Comparison of ENCODE assay signal across 19 mouse cellular contexts in genomic region chr15:79023366-79023765, GRCm38 (mm10). TPM values are rescaled to one million over a fixed set of nuclear protein-coding genes. Genes with fewer than 3 reads are reported as not detected.
DNase-seq lines count a peak whose midpoint lies in the region; ATAC-seq and TF ChIP-seq lines count a peak whose summit lies in the region.
"Had no signal": no experiment of that assay in that cellular context is flagged by ENCODE, and none has a peak within 500 bp of the region (broad histone marks: within the 10 kb centered on the region; RNA-seq: fewer than 3 reads in every experiment).

No protein-coding gene starts in this region.

- H3K27ac ChIP-seq in forebrain, embryonic 12.5 days: no peak overlapping the region
- H3K27ac ChIP-seq in forebrain, embryonic 13.5 days: no peak overlapping the region
- no peak overlapping the region for H3K27ac ChIP-seq in midbrain, embryonic 12.5 days (replicated peaks)
- no peak overlapping the region for H3K27ac ChIP-seq in midbrain, postnatal 0 days (ENCODE audit: low read depth, low read length)
- H3K27ac ChIP-seq in limb, embryonic 10.5 days: 0 out of 2 replicates have a peak overlapping the region, but pooled peaks have one; percentile 33
- H3K27ac ChIP-seq: embryonic facial prominence, embryonic 12.5 days; gastrocnemius, adult 2 months; hindbrain, embryonic 14.5 days had no signal

- H3K27me3 ChIP-seq in forebrain, embryonic 12.5 days: peaks cover 18% of the 10 kb centered on the region; the same call in 1 of the 2 replicates
- no peaks in the 10 kb centered on the region for H3K27me3 ChIP-seq in forebrain, embryonic 13.5 days
- H3K27me3 ChIP-seq in midbrain, embryonic 12.5 days: peaks cover 25% of the 10 kb centered on the region; the same call in 1 of the 2 replicates
- no peaks in the 10 kb centered on the region for H3K27me3 ChIP-seq in midbrain, postnatal 0 days (ENCODE audit: insufficient read depth, low read length)
- 0 out of 2 replicates have a peak, but pooled peaks cover 10% of the 10 kb centered on the region for H3K27me3 ChIP-seq in limb, embryonic 10.5 days (ENCODE audit: low read depth, poor library complexity, severe bottlenecking)
- H3K27me3 ChIP-seq: embryonic facial prominence, embryonic 12.5 days had no signal

- ATAC-seq in forebrain, embryonic 12.5 days (ENCODE audit: low FRiP score): no peak
- no peak for ATAC-seq in forebrain, embryonic 13.5 days
- no peak for ATAC-seq in midbrain, embryonic 12.5 days (ENCODE audit: low FRiP score, low read depth)
- no peak for ATAC-seq in midbrain, postnatal 0 days (ENCODE audit: low FRiP score)
- ATAC-seq: forebrain, embryonic 14.5 days had no signal

- H3K4me2 ChIP-seq in forebrain, embryonic 12.5 days: no peak overlapping the region
- no peak overlapping the region for H3K4me2 ChIP-seq in forebrain, embryonic 13.5 days
- no peak overlapping the region for H3K4me2 ChIP-seq in midbrain, embryonic 12.5 days (replicated peaks)
- H3K4me2 ChIP-seq in midbrain, postnatal 0 days (ENCODE audit: low read depth, low read length, poor library complexity, severe bottlenecking): no peak overlapping the region
- H3K4me2 ChIP-seq: embryonic facial prominence, embryonic 12.5 days; hindbrain, embryonic 14.5 days had no signal

- H3K36me3 ChIP-seq in forebrain, embryonic 12.5 days (replicated peaks): no peaks in the 10 kb centered on the region
- no peaks in the 10 kb centered on the region for H3K36me3 ChIP-seq in forebrain, embryonic 13.5 days (ENCODE audit: poor library complexity, severe bottlenecking)
- no peaks in the 10 kb centered on the region for H3K36me3 ChIP-seq in midbrain, embryonic 12.5 days
- H3K36me3 ChIP-seq in midbrain, postnatal 0 days (ENCODE audit: insufficient read depth, low read length): no peaks in the 10 kb centered on the region
- no peaks in the 10 kb centered on the region for H3K36me3 ChIP-seq in limb, embryonic 10.5 days
- H3K36me3 ChIP-seq: embryonic facial prominence, embryonic 12.5 days had no signal

- no peak for TF ChIP-seq CTCF in midbrain, postnatal 0 days (IDR thresholded peaks at IDR 0.05)

- peak overlapping the region; percentile 21; the same call in 1 of the 2 replicates for H3K9ac ChIP-seq in forebrain, embryonic 12.5 days
- H3K9ac ChIP-seq in forebrain, embryonic 13.5 days: no peak overlapping the region
- H3K9ac ChIP-seq in midbrain, embryonic 12.5 days (replicated peaks): 0 out of 2 replicates have a peak overlapping the region, but pooled peaks have one; percentile 4
- H3K9ac ChIP-seq in midbrain, postnatal 0 days (replicated peaks; ENCODE audit: low read length, poor library complexity, severe bottlenecking): no peak overlapping the region
- H3K9ac ChIP-seq: embryonic facial prominence, embryonic 12.5 days; hindbrain, embryonic 14.5 days had no signal

- peaks cover 28% of the 10 kb centered on the region for H3K4me1 ChIP-seq in forebrain, embryonic 12.5 days
- peaks cover 26% of the 10 kb centered on the region for H3K4me1 ChIP-seq in forebrain, embryonic 13.5 days
- peaks cover 22% of the 10 kb centered on the region for H3K4me1 ChIP-seq in midbrain, embryonic 12.5 days
- peaks cover 3% of the 10 kb centered on the region; the same call in 1 of the 2 replicates for H3K4me1 ChIP-seq in midbrain, postnatal 0 days (ENCODE audit: insufficient read depth, low read length)
- H3K4me1 ChIP-seq in limb, embryonic 10.5 days: peaks cover 54% of the 10 kb centered on the region

- no peak overlapping the region for H3K4me3 ChIP-seq in forebrain, embryonic 12.5 days (replicated peaks)
- H3K4me3 ChIP-seq in forebrain, embryonic 13.5 days: no peak overlapping the region
- no peak overlapping the region for H3K4me3 ChIP-seq in midbrain, embryonic 12.5 days
- no peak overlapping the region for H3K4me3 ChIP-seq in midbrain, postnatal 0 days (ENCODE audit: low read depth, low read length)
- H3K4me3 ChIP-seq in limb, embryonic 10.5 days: no peak overlapping the region
- H3K4me3 ChIP-seq: embryonic facial prominence, embryonic 12.5 days; gastrocnemius, adult 2 months had no signal

- H3K9me3 ChIP-seq in forebrain, embryonic 12.5 days: no peaks in the 10 kb centered on the region
- H3K9me3 ChIP-seq in forebrain, embryonic 13.5 days (replicated peaks): no peaks in the 10 kb centered on the region
- H3K9me3 ChIP-seq in midbrain, embryonic 12.5 days: no peaks in the 10 kb centered on the region
- H3K9me3 ChIP-seq in midbrain, postnatal 0 days (ENCODE audit: low read length): no peaks in the 10 kb centered on the region
- H3K9me3 ChIP-seq in limb, embryonic 10.5 days (replicated peaks): no peaks in the 10 kb centered on the region
- H3K9me3 ChIP-seq: embryonic facial prominence, embryonic 12.5 days had no signal

- WGBS in forebrain, embryonic 12.5 days: 55% methylated on average over 1 of the region's 1 CpGs
- WGBS in forebrain, embryonic 13.5 days: 63% methylated on average over 1 of the region's 1 CpGs
- WGBS in midbrain, embryonic 12.5 days: 56% methylated on average over 1 of the region's 1 CpGs
- WGBS in midbrain, postnatal 0 days: 67% methylated on average over 1 of the region's 1 CpGs
- WGBS in limb, embryonic 10.5 days: 53% methylated on average over 1 of the region's 1 CpGs

- DNase-seq in kidney, postnatal 25 days: peak; percentile 30 to 61
- DNase-seq in kidney, postnatal 14 days: no peak
- no peak for DNase-seq in midbrain, postnatal 0 days (ENCODE audit: low spot score)
- no peak for DNase-seq in limb, embryonic 10.5 days (ENCODE audit: low spot score)
- DNase-seq in urinary bladder, postnatal 36 days (ENCODE audit: low spot score in 2 of 2): no peak
- DNase-seq: cerebellum, adult 11 months; cerebellum, adult 8-10 months; embryo, embryonic 11 days; gastrocnemius, adult 2 months; gastrocnemius, postnatal 25 days; heart, postnatal 10 days had no signal

RNA-seq across cellular contexts. Expression of gene H1f0, which starts 4.9 kb away (rescaled TPM):
- 638 and 696 TPM in 2 replicates for polyA plus RNA-seq in forebrain, embryonic 12.5 days (2016; fragmentation: Nextera tagmentation; extraction: Ambion mirVana)
- 546 and 569 TPM in 2 replicates for polyA plus RNA-seq in forebrain, embryonic 13.5 days (2015; fragmentation: Nextera tagmentation; extraction: Ambion mirVana)
- polyA plus RNA-seq in midbrain, embryonic 12.5 days (2016; fragmentation: Nextera tagmentation; extraction: Ambion mirVana): 547 and 575 TPM in 2 replicates
- total RNA-seq in midbrain, postnatal 0 days (2014; rRNA removed): 132 and 136 TPM in 2 replicates
- 135 and 144 TPM in 2 replicates for polyA plus RNA-seq in midbrain, postnatal 0 days (2015; fragmentation: Nextera tagmentation; extraction: Ambion mirVana)
- polyA plus RNA-seq in limb, embryonic 10.5 days (2016; fragmentation: Nextera tagmentation; extraction: Ambion mirVana): 330 and 448 TPM in 2 replicates

RNA-seq across cellular contexts. Expression of gene Galr3, which starts 18.3 kb away (rescaled TPM):
- polyA plus RNA-seq in forebrain, embryonic 12.5 days (2016; fragmentation: Nextera tagmentation; extraction: Ambion mirVana): not detected in 2 replicates
- polyA plus RNA-seq in forebrain, embryonic 13.5 days (2015; fragmentation: Nextera tagmentation; extraction: Ambion mirVana): not detected in 2 replicates
- not detected in 2 replicates for polyA plus RNA-seq in midbrain, embryonic 12.5 days (2016; fragmentation: Nextera tagmentation; extraction: Ambion mirVana)
- total RNA-seq in midbrain, postnatal 0 days (2014; rRNA removed): 3.3 and 3.9 TPM in 2 replicates
- polyA plus RNA-seq in midbrain, postnatal 0 days (2015; fragmentation: Nextera tagmentation; extraction: Ambion mirVana): 0.25 and 0.32 TPM in 2 replicates
- polyA plus RNA-seq in limb, embryonic 10.5 days (2016; fragmentation: Nextera tagmentation; extraction: Ambion mirVana): 0.13 TPM in 1 of 2 replicates, not detected in the other
- total RNA-seq: gastrocnemius, adult 2 months; gastrocnemius, postnatal 25 days; heart, postnatal 10 days had no signal
- polyA plus RNA-seq: C2C12; embryonic facial prominence, embryonic 12.5 days; forebrain, embryonic 14.5 days; heart, embryonic 14.5 days; hindbrain, embryonic 14.5 days had no signal

RNA-seq across cellular contexts. Expression of gene Ankrd54, which starts 39.3 kb away (rescaled TPM):
- 59.5 and 60.0 TPM in 2 replicates for polyA plus RNA-seq in forebrain, embryonic 12.5 days (2016; fragmentation: Nextera tagmentation; extraction: Ambion mirVana)
- polyA plus RNA-seq in forebrain, embryonic 13.5 days (2015; fragmentation: Nextera tagmentation; extraction: Ambion mirVana): 53.0 and 53.9 TPM in 2 replicates
- 64.0 and 67.5 TPM in 2 replicates for polyA plus RNA-seq in midbrain, embryonic 12.5 days (2016; fragmentation: Nextera tagmentation; extraction: Ambion mirVana)
- total RNA-seq in midbrain, postnatal 0 days (2014; rRNA removed): 53.5 and 57.5 TPM in 2 replicates
- polyA plus RNA-seq in midbrain, postnatal 0 days (2015; fragmentation: Nextera tagmentation; extraction: Ambion mirVana): 44.5 and 45.5 TPM in 2 replicates
- polyA plus RNA-seq in limb, embryonic 10.5 days (2016; fragmentation: Nextera tagmentation; extraction: Ambion mirVana): 73.8 and 77.9 TPM in 2 replicates

RNA-seq across cellular contexts. Expression of gene Eif3l, which starts 51.6 kb away (rescaled TPM):
- 209 and 216 TPM in 2 replicates for polyA plus RNA-seq in forebrain, embryonic 12.5 days (2016; fragmentation: Nextera tagmentation; extraction: Ambion mirVana)
- polyA plus RNA-seq in forebrain, embryonic 13.5 days (2015; fragmentation: Nextera tagmentation; extraction: Ambion mirVana): 207 and 215 TPM in 2 replicates
- polyA plus RNA-seq in midbrain, embryonic 12.5 days (2016; fragmentation: Nextera tagmentation; extraction: Ambion mirVana): 198 and 202 TPM in 2 replicates
- 197 and 205 TPM in 2 replicates for total RNA-seq in midbrain, postnatal 0 days (2014; rRNA removed)
- 160 and 168 TPM in 2 replicates for polyA plus RNA-seq in midbrain, postnatal 0 days (2015; fragmentation: Nextera tagmentation; extraction: Ambion mirVana)
- polyA plus RNA-seq in limb, embryonic 10.5 days (2016; fragmentation: Nextera tagmentation; extraction: Ambion mirVana): 278 and 295 TPM in 2 replicates

Comparison
In these comparisons a context has a peak if more than half of its experiments do, and no peak if none do; other contexts are left out.
1. H3K9ac ChIP-seq: peak in forebrain, embryonic 12.5 days (single experiment) and midbrain, embryonic 12.5 days (single experiment); none in forebrain, embryonic 13.5 days (single experiment) and midbrain, postnatal 0 days (single experiment).
2. DNase-seq: peak in kidney, postnatal 25 days (2 of 2); none in kidney, postnatal 14 days (single experiment), midbrain, postnatal 0 days (single experiment), limb, embryonic 10.5 days (single experiment) and urinary bladder, postnatal 36 days (0 of 2).